Mouse (Mus musculus) MEL (cell line): ENCODE measurements around the gene Skint11.

Experiments
- CHD1 ChIP-seq: IDR thresholded peaks from 2 replicates; pipeline ENCODE4 v1.6.1; 2012; ENCODE audit warnings: low read depth, mild to moderate bottlenecking, inconsistent platforms, low read length, improper control_type of control experiment
- ELF1 ChIP-seq: IDR thresholded peaks from 2 replicates; pipeline ENCODE4 v1.6.1; 2014; ENCODE audit warnings: low read depth, mild to moderate bottlenecking, inconsistent platforms, low read length, improper control_type of control experiment, moderate library complexity

GRCm38 (mm10) chr4:114161149-114161548 is 2.0 kb upstream of the Skint11 start:
- no peak for TF ChIP-seq CHD1
- TF ChIP-seq ELF1 = no peak
